Mouse (Mus musculus) MEL (cell line): ENCODE data around the gene Parp4. TPM values are rescaled to one million over a fixed set of nuclear protein-coding genes. Genes with fewer than 3 reads are reported as not detected.
A peak's percentile ranks its signal among the peaks of the same experiment; 100 is the strongest.

Source experiments
- DNase-seq: peaks from one replicate; pipeline ENCODE4 v3.0.0; 2011; ENCODE audit warnings: low read depth, low spot score
- H3K27ac ChIP-seq: 2 replicates; pipeline ENCODE4 v1.5.1; 2012; ENCODE audit warnings: low read depth, mild to moderate bottlenecking, control low read depth, low read length, moderate library complexity; ENCODE audit not compliant: control insufficient read depth
- H3K27me3 ChIP-seq, 2 experiments: fragments of 150-350 bp in 1 of 2; sonication (generic) in 1 of 2; 2 replicates each; pipeline ENCODE4 v1.6.1; 2012; ENCODE audit warnings: low read length in 2 of 2, mild to moderate bottlenecking in 2 of 2, improper control_type of control experiment in 1 of 2, moderate library complexity in 1 of 2; ENCODE audit not compliant: insufficient read depth in 2 of 2, control insufficient read depth in 1 of 2
- H3K36me3 ChIP-seq, 2 experiments: 2 replicates each; pipeline ENCODE4 v1.6.1; 2012 to 2014; ENCODE audit warnings: low read length in 2 of 2, improper control_type of control experiment in 1 of 2, inconsistent platforms in 1 of 2, mild to moderate bottlenecking in 1 of 2; ENCODE audit not compliant: insufficient read depth in 2 of 2, control insufficient read depth in 1 of 2
- H3K4me1 ChIP-seq, 2 experiments: fragments of 150-350 bp in 1 of 2; sonication (generic) in 1 of 2; 2 replicates each; pipeline ENCODE4 v1.6.1; 2012; ENCODE audit warnings: low read length in 2 of 2, improper control_type of control experiment in 1 of 2, mild to moderate bottlenecking in 1 of 2; ENCODE audit not compliant: insufficient read depth in 2 of 2, control insufficient read depth in 1 of 2
- H3K4me3 ChIP-seq, 2 experiments: fragments of 150-350 bp in 1 of 2; sonication (generic) in 1 of 2; 2 replicates each; pipeline ENCODE4 v1.5.1; 2012; ENCODE audit warnings: low read depth in 2 of 2, low read length in 2 of 2, mild to moderate bottlenecking in 2 of 2, moderate library complexity in 2 of 2, control low read depth in 1 of 2, improper control_type of control experiment in 1 of 2; ENCODE audit not compliant: control insufficient read depth in 1 of 2, insufficient read depth in 1 of 2
- H3K79me2 ChIP-seq: 2 replicates; pipeline ENCODE4 v1.6.1; 2012; ENCODE audit warnings: mild to moderate bottlenecking, low read length, moderate library complexity; ENCODE audit not compliant: control insufficient read depth, poor library complexity, insufficient read depth
- H3K9ac ChIP-seq: 2 replicates; pipeline ENCODE4 v1.6.1; 2012; ENCODE audit warnings: low read depth, mild to moderate bottlenecking, control low read depth, low read length, moderate library complexity; ENCODE audit not compliant: control insufficient read depth, poor library complexity, severe bottlenecking
- H3K9me3 ChIP-seq: fragments of 150-350 bp; sonication (generic); replicated peaks from 2 replicates; pipeline ENCODE4 v1.6.1; 2012; ENCODE audit warnings: mild to moderate bottlenecking, low read length, improper control_type of control experiment, moderate library complexity; ENCODE audit not compliant: insufficient read depth
- CHD1 ChIP-seq: IDR thresholded peaks from 2 replicates; pipeline ENCODE4 v1.6.1; 2012; ENCODE audit warnings: low read depth, mild to moderate bottlenecking, inconsistent platforms, low read length, improper control_type of control experiment
- CHD2 ChIP-seq: IDR thresholded peaks from 2 replicates; pipeline ENCODE4 v1.6.1; 2011; ENCODE audit warnings: low read length, improper control_type of control experiment
- CTCF ChIP-seq, 3 experiments: IDR thresholded peaks in 2 of 3; conservative IDR thresholded peaks in 1 of 3; 2 replicates each; pipeline ENCODE4 v1.5.1; 2011 to 2012; ENCODE audit warnings: low read length in 3 of 3, low read depth in 2 of 3, mild to moderate bottlenecking in 2 of 3, improper control_type of control experiment in 1 of 3, inconsistent platforms in 1 of 3, mixed read lengths in 1 of 3, moderate library complexity in 1 of 3; ENCODE audit not compliant: control insufficient read depth in 1 of 3, insufficient read depth in 1 of 3, poor library complexity in 1 of 3, severe bottlenecking in 1 of 3
- E2F4 ChIP-seq: IDR thresholded peaks from 2 replicates; pipeline ENCODE4 v1.6.1; 2011; ENCODE audit warnings: low read depth, low read length, improper control_type of control experiment, borderline replicate concordance
- EP300 ChIP-seq, 2 experiments: IDR thresholded peaks; 2 replicates each; pipeline ENCODE4 v1.6.1; 2011; ENCODE audit warnings: improper control_type of control experiment in 2 of 2, low read length in 2 of 2, low read depth in 1 of 2, mild to moderate bottlenecking in 1 of 2
- GATA1 ChIP-seq: IDR thresholded peaks from 2 replicates; pipeline ENCODE4 v1.6.1; 2011; ENCODE audit warnings: low read depth, low read length, improper control_type of control experiment
- MAX ChIP-seq: IDR thresholded peaks from 2 replicates; pipeline ENCODE4 v1.6.1; 2011; ENCODE audit warnings: low read length, improper control_type of control experiment
- MYC ChIP-seq: IDR thresholded peaks from 2 replicates; pipeline ENCODE4 v1.6.1; 2011; ENCODE audit warnings: low read depth, mild to moderate bottlenecking, low read length, improper control_type of control experiment, moderate library complexity
- POLR2A ChIP-seq, 2 experiments: IDR thresholded peaks; 2 replicates each; pipeline ENCODE4 v1.6.1; 2011 to 2012; ENCODE audit warnings: low read length in 2 of 2, mild to moderate bottlenecking in 2 of 2, control low read depth in 1 of 2, improper control_type of control experiment in 1 of 2, low read depth in 1 of 2, moderate library complexity in 1 of 2; ENCODE audit not compliant: control insufficient read depth in 1 of 2, insufficient read depth in 1 of 2, poor library complexity in 1 of 2
- RAD21 ChIP-seq: IDR thresholded peaks from 2 replicates; pipeline ENCODE4 v1.6.1; 2011; ENCODE audit warnings: mild to moderate bottlenecking, low read depth, low read length, improper control_type of control experiment
- RCOR1 ChIP-seq: IDR thresholded peaks from 2 replicates; pipeline ENCODE4 v1.6.1; 2012; ENCODE audit warnings: low read depth, mild to moderate bottlenecking, inconsistent platforms, low read length, improper control_type of control experiment
- SIN3A ChIP-seq: IDR thresholded peaks from 2 replicates; pipeline ENCODE4 v1.6.1; 2012; ENCODE audit warnings: low read length, improper control_type of control experiment, inconsistent platforms
- TAL1 ChIP-seq: IDR thresholded peaks from 2 replicates; pipeline ENCODE4 v1.6.1; 2012; ENCODE audit warnings: mild to moderate bottlenecking, inconsistent platforms, low read length, moderate library complexity, mixed read lengths
- TCF12 ChIP-seq: IDR thresholded peaks from 2 replicates; pipeline ENCODE4 v1.6.1; 2014; ENCODE audit warnings: low read depth, mild to moderate bottlenecking, inconsistent platforms, low read length, improper control_type of control experiment, moderate library complexity
- UBTF ChIP-seq: IDR thresholded peaks from 2 replicates; pipeline ENCODE4 v1.6.1; 2012; ENCODE audit warnings: low read depth, mild to moderate bottlenecking, inconsistent platforms, low read length, improper control_type of control experiment, moderate library complexity, borderline replicate concordance; ENCODE audit not compliant: insufficient read depth
- ZKSCAN1 ChIP-seq: IDR thresholded peaks from 2 replicates; pipeline ENCODE4 v1.6.1; 2012; ENCODE audit warnings: low read depth, mild to moderate bottlenecking, inconsistent platforms, low read length, improper control_type of control experiment, moderate library complexity
- polyA plus RNA-seq, 2 experiments: library from polyadenylated mRNA; stranded (reverse) in 1 of 2; unstranded in 1 of 2; fragments of >175 nt in 1 of 2; fragments of >200 nt in 1 of 2; gene quantifications; 2 replicates each; pipeline versions ENCODE4 v1.2.1 to v1.2.4; 2012; ENCODE audit warnings: low replicate concordance in 2 of 2, low read depth in 1 of 2; ENCODE audit not compliant: insufficient read length in 2 of 2, insufficient read depth in 1 of 2, missing spikeins in 1 of 2
- total RNA-seq: library from RNA; depleted of rRNA; stranded (reverse); fragments of 300-350 nt; gene quantifications from 2 replicates; pipeline ENCODE4 v1.2.3, GENCODE M21; 2012

The Parp4 gene
- total and polyA plus RNA-seq, 3 experiments, result 1.5 to 5.2 TPM; not detected in 1

DNA sequence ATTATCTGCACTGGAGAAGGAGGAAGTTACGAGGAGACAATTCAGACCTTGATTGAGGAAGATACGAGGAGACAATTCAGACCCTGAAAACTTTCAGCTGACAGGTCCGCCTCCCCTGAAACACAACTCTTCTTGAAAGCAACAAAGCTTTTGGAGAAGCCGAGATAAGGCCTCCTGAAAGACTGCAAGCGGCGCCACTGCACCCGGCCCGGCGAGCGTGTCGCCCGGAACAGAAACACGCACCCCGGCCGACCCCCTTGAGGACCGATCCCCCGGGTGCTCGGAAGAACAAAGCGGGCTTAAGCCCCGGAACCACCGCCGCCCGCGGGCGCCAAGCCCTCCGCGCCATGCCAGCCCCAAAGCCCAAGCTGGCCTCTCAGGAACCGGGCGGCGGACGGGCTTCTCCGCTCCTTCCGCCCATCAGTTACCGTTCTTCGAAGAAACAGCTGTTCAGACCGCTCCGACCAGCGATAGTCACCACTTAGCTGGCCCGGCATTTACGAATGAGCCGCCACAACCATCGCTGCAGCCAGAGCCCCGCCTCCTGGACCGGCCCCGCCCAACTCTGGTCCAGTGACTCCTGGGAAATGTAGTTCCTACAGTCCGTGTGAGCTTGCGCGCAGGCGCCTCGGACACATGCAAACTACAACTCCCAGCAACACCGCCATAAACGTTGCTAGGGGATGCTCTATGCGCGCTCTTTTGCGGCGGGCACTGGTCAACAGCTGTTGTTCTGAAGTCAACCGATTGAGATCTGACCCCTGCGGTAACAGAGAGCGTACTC, 3.9 kb upstream of the Parp4 start (continued):
- TF ChIP-seq E2F4, result peak; percentile 92
- TF ChIP-seq TCF12, result peak; percentile 48; the same call in 1 of the 2 replicates
- peak; percentile 97 for TF ChIP-seq SIN3A
- TF ChIP-seq MAX, result no peak
- TF ChIP-seq TAL1, result no peak

DNA sequence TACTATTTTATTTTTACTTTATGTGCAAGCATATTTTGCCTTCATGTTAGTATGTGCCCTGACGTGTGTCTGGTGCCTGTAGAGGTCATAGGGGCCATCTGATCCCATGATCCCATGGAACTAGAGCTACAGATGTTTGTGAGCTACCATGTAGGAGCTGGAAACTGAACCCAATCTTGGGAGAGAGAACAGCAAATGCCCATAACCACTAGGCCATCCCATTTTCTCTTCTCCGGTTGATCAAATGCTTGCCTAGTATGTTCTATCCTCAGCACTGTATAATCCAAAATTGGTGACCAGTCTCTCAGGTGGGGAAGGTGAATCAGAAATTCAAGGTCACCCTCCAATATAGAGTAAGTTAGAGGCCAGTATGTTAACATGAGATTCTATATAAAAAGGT, 2.9 kb upstream of the Parp4 start:
- H3K27me3 ChIP-seq, result no peaks in the 10 kb centered on the region
- peaks cover 2 to 11% of the 10 kb centered on the region in 2 experiments; a peak in 2 of 4 replicates for H3K4me1 ChIP-seq
- no peak overlapping the region for H3K27ac ChIP-seq
- H3K4me3 ChIP-seq, result 0 out of 4 replicates have a peak overlapping the region, but pooled peaks of 1 of the 2 experiments have one; percentile 50
- no peak for TF ChIP-seq CHD1
- no peak for TF ChIP-seq POLR2A (IDR thresholded peaks at IDR 0.05; ENCODE audit: control insufficient read depth in 1 of 2, insufficient read depth in 1 of 2, low read depth in 1 of 2, low read length in 2 of 2, poor library complexity in 1 of 2)
- TF ChIP-seq RAD21, result no peak
- no peak for TF ChIP-seq ZKSCAN1
- TF ChIP-seq TAL1, result no peak
- no peak for TF ChIP-seq CHD2
- no peak for TF ChIP-seq GATA1
- TF ChIP-seq RCOR1, result no peak
- no peak overlapping the region for H3K9ac ChIP-seq
- H3K9me3 ChIP-seq, result no peaks in the 10 kb centered on the region
- peaks cover 6% of the 10 kb centered on the region for H3K79me2 ChIP-seq
- H3K36me3 ChIP-seq, result peaks cover 0 to 18% of the 10 kb centered on the region in 2 experiments; a peak in 2 of 4 replicates
- no peak for DNase-seq

DNA sequence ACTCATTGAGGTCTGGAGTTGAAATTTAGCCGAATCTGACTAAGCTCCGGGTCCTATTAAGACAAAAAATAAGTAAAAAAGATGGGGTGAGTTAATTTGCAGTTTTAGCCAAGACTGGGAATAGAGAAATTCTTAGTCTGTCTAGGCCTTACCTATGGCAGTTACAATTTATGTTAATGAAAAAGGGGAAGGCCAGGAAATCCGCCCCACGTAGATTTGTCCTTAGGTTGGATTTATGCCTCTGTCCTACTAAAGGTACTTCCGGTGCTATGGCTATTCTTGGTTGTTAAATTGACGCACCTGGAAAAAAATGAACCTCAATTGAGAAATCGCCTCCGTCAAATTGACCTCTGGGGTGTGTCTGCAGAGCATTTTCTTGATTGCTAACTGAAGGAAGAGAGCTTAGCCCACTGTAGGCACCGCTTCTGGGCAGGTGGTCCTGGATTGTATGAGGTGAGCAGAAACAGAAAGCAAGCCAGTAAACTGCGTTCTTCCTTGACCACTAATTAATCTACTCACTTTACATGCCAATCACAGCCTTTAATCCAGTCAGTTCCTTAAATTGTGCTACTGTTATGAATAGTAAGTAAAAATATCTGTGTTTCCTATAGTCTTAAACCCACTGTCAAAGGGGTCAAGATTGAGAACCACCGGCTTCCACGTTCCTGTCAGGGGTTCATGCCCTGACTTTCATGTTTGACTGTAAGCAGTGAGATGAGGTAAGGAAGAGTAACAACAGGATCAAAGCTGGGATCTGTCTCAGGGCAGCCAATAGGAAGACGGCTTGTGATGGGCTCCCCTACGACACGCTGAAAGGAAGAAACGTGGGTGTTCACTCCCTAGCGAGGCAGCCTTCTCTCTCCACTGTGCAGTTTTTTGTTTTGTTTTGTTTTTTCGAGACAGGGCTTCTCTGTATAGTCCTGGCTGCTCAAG, 816 bp downstream of the Parp4 start:
- TF ChIP-seq ZKSCAN1 (no peak), MYC (no peak), UBTF (no peak), CTCF (IDR thresholded peaks at IDR 0.05 in 2 of 3, conservative IDR thresholded peaks at IDR 0.05 in 1 of 3; ENCODE audit: control insufficient read depth in 1 of 3, insufficient read depth in 1 of 3, low read depth in 2 of 3, low read length in 3 of 3, poor library complexity in 1 of 3, severe bottlenecking in 1 of 3) (no peak), EP300 (IDR thresholded peaks at IDR 0.05; ENCODE audit: low read depth in 1 of 2, low read length in 2 of 2) (no peak), MAX (no peak)
- Histone ChIP-seq H3K36me3 (peaks cover 0 to 13% of the 10 kb centered on the region in 2 experiments; a peak in 2 of 4 replicates), H3K79me2 (peaks cover 2% of the 10 kb centered on the region; the same call in 1 of the 2 replicates), H3K4me3 (peak overlapping the region; percentile 62 to 92), H3K27ac (peak overlapping the region; percentile 57), H3K4me1 (peaks cover 0 to 10% of the 10 kb centered on the region in 2 experiments; a peak in 1 of 4 replicates), H3K9me3 (no peaks in the 10 kb centered on the region), H3K9ac (peak overlapping the region; percentile 89), H3K27me3 (no peaks in the 10 kb centered on the region)
- DNase-seq, result peak; percentile 19
